Mouse (Mus musculus) hindbrain, embryonic 12.5 days (tissue): ENCODE results near the gene Fnbp1l. TPM values are rescaled to one million over a fixed set of nuclear protein-coding genes. Genes with fewer than 3 reads are reported as not detected.

Source experiments
- ATAC-seq: fragments of 200-750 bp; cut with Nextera tagmentation; 2 replicates; pipeline ENCODE4 v1.8.0; 2017; ENCODE audit warnings: moderate TSS enrichment; ENCODE audit not compliant: low FRiP score
- H3K27ac ChIP-seq: fragments of 300-500 bp; sonication (generic); 2 replicates; pipeline ENCODE4 v1.5.1; 2016; ENCODE audit warnings: mild to moderate bottlenecking
- H3K27me3 ChIP-seq: fragments of 300-500 bp; sonication (generic); 2 replicates; pipeline ENCODE4 v1.6.1; 2016; ENCODE audit warnings: mild to moderate bottlenecking
- H3K36me3 ChIP-seq: fragments of 300-500 bp; sonication (generic); 2 replicates; pipeline ENCODE4 v1.6.1; 2016; ENCODE audit warnings: mild to moderate bottlenecking
- H3K4me1 ChIP-seq: fragments of 300-500 bp; sonication (generic); 2 replicates; pipeline ENCODE4 v1.6.1; 2016
- H3K4me2 ChIP-seq: fragments of 300-500 bp; sonication (generic); replicated peaks from 2 replicates; pipeline ENCODE4 v1.6.1; 2016; ENCODE audit warnings: mild to moderate bottlenecking
- H3K4me3 ChIP-seq: fragments of 300-500 bp; sonication (generic); 2 replicates; pipeline ENCODE4 v1.5.1; 2016; ENCODE audit warnings: mild to moderate bottlenecking
- H3K9ac ChIP-seq: fragments of 300-500 bp; sonication (generic); 2 replicates; pipeline ENCODE4 v1.6.1; 2016; ENCODE audit warnings: mild to moderate bottlenecking, moderate library complexity
- H3K9me3 ChIP-seq: fragments of 300-500 bp; sonication (generic); replicated peaks from 2 replicates; pipeline ENCODE4 v1.6.1; 2016; ENCODE audit warnings: mild to moderate bottlenecking
- WGBS: fragments of 180-500 bp; shearing (Covaris S2); methylation state at CpG from one replicate; pipeline ENCODE4 v1.1.7; 2016; 5-methylcytosine and 5-hydroxymethylcytosine counted together
- microRNA-seq: library from miRNA; unstranded; fragments of <30 nt; microRNA quantifications from one replicate; pipeline ENCODE4, GENCODE M21; 2017
- polyA plus RNA-seq: library from polyadenylated mRNA; unstranded; fragments of >200 nt; fragmentation: Nextera tagmentation; extraction: Ambion mirVana; gene quantifications from 2 replicates; pipeline ENCODE4 v1.2.1, GENCODE M21; 2016

Gene Fnbp1l
- polyA plus RNA-seq, 1 experiment from 2014 or later, result 139 TPM

DNA sequence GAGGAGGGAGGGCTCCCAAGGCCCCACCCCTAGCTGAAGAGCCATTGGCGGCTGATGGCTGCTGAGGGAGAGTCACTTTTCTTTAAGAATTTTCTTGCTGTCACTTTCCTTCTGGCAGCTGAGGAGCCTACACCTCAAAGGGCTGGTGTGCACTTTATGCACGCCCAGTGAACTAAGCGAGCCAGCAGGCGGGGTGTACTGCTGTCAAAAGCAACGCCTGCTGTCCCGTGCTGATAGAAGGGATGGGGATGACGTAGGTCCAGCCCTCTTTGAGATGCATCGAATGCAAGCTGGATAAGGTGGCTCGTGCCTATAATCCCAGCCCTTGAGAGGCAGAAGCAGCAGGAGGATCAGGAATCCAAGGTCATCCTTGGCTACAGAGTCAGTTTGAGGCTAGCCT lies 118.6 kb downstream of the Fnbp1l start:
- Histone ChIP-seq H3K4me2 (no peak overlapping the region), H3K4me3 (no peak overlapping the region), H3K9ac (no peak overlapping the region), H3K36me3 (no peaks in the 10 kb centered on the region), H3K27ac (no peak overlapping the region), H3K4me1 (peaks cover 5% of the 10 kb centered on the region), H3K9me3 (no peaks in the 10 kb centered on the region), H3K27me3 (no peaks in the 10 kb centered on the region)
- ATAC-seq, result no peak
- 87% methylated on average over 9 of the region's 9 CpGs for WGBS

DNA sequence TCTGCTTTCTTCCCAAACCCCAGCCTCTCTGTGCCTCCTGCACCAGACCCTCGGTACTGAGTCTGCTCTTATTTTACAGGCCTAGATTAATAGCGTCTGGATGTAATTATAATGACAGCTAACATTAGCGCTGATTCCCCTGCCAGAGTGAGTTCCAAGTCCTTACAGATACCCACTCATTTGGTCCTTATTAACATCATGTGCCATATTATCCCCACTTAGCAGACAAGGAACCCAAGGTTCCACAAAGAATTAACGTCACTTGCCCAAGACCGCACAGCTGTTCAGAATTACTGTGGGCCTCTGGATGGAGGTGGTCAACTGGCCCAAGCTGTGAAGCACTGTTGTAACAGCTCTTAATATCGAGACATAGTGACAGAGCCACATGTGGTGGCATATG lies 119.9 kb downstream of the Fnbp1l start:
- H3K27ac ChIP-seq, result no peak overlapping the region
- H3K4me1 ChIP-seq, result peaks cover 5% of the 10 kb centered on the region
- no peak overlapping the region for H3K4me3 ChIP-seq
- 70% methylated on average over 6 of the region's 6 CpGs for WGBS
- ATAC-seq, result no peak
- no peak overlapping the region for H3K9ac ChIP-seq
- H3K9me3 ChIP-seq, result no peaks in the 10 kb centered on the region
- no peaks in the 10 kb centered on the region for H3K27me3 ChIP-seq
- H3K36me3 ChIP-seq, result no peaks in the 10 kb centered on the region
- H3K4me2 ChIP-seq, result no peak overlapping the region

DNA sequence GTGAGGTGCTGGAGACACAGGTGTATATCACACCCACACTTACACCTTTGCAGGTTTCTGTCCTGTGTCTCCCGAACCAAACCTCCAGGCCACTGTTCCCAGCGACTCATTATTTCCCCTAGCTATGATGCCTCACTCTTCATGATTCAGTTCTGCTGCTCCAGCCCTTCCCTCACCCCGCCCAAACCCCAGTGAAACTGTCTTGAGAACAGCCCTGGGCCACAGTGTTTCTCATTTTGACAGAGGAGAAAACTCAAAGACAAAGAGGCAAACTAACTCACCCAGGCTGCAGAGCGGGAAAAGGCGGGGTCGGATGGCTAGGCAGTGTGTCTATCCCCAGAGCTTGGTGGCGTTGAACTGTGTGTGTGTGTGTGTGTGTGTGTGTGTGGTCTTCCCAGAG lies 121.0 kb downstream of the Fnbp1l start:
- no peak overlapping the region for H3K27ac ChIP-seq
- no peak overlapping the region for H3K4me3 ChIP-seq

DNA sequence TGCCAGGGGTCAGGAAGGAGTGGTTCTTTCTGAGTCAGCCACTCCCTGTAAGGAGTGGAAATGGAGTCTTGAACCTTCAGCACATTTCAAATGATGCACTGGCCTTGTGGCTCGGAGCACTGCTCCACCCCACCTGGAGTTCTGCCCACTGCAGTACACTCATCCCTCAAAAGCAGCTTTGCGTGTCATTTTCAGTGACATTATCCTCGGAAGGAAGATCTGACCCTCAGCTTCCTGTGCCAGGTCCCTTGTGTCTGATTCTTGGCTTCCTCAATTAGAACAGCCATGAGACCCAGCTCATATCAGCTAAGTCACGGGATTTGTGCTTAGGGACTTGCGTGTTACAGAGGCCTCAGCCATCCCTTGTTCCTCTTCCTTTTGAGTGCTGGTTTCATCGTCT lies 121.6 kb downstream of the Fnbp1l start:
- Histone ChIP-seq H3K4me3 (no peak overlapping the region), H3K36me3 (no peaks in the 10 kb centered on the region), H3K4me1 (peaks cover 10% of the 10 kb centered on the region), H3K27ac (no peak overlapping the region), H3K4me2 (no peak overlapping the region), H3K9ac (no peak overlapping the region), H3K9me3 (no peaks in the 10 kb centered on the region), H3K27me3 (no peaks in the 10 kb centered on the region)
- ATAC-seq, result no peak
- WGBS, result 84% methylated on average over 6 of the region's 6 CpGs

More for the DNA sequence above, 121.0 kb downstream of the Fnbp1l start:
- Histone ChIP-seq H3K36me3 (no peaks in the 10 kb centered on the region), H3K4me1 (peaks cover 8% of the 10 kb centered on the region), H3K9me3 (no peaks in the 10 kb centered on the region), H3K27me3 (no peaks in the 10 kb centered on the region), H3K9ac (no peak overlapping the region), H3K4me2 (no peak overlapping the region)
- ATAC-seq, result no peak
- 88% methylated on average over 7 of the region's 7 CpGs for WGBS

DNA sequence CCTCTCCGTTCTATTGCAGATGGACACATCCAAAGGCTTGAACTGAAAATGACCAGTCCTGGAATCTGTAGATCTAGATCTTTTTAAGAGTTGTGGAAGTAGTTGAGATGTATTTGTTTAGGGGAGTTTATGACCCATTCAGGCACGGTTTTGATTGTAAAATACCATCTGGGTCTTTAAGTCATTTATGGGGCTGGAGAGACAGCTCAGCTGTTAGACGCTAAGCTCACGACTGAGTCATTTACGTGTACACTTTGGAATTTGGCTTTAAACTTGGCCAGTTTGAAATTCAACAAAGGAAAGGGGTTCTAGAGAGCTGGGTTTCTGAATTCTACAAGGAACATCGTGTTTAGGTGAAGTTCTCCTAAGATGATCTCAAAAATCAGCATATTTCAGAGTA lies 124.8 kb downstream of the Fnbp1l start:
- H3K4me1 ChIP-seq, result 0 out of 2 replicates have a peak, but pooled peaks cover 7% of the 10 kb centered on the region
- H3K4me3 ChIP-seq, result no peak overlapping the region
- no peak for ATAC-seq
- no peak overlapping the region for H3K9ac ChIP-seq
- no peaks in the 10 kb centered on the region for H3K27me3 ChIP-seq
- H3K36me3 ChIP-seq, result no peaks in the 10 kb centered on the region
- no peak overlapping the region for H3K4me2 ChIP-seq
- H3K9me3 ChIP-seq, result no peaks in the 10 kb centered on the region
- no peak overlapping the region for H3K27ac ChIP-seq
- WGBS, result 92% methylated on average over 6 of the region's 6 CpGs

DNA sequence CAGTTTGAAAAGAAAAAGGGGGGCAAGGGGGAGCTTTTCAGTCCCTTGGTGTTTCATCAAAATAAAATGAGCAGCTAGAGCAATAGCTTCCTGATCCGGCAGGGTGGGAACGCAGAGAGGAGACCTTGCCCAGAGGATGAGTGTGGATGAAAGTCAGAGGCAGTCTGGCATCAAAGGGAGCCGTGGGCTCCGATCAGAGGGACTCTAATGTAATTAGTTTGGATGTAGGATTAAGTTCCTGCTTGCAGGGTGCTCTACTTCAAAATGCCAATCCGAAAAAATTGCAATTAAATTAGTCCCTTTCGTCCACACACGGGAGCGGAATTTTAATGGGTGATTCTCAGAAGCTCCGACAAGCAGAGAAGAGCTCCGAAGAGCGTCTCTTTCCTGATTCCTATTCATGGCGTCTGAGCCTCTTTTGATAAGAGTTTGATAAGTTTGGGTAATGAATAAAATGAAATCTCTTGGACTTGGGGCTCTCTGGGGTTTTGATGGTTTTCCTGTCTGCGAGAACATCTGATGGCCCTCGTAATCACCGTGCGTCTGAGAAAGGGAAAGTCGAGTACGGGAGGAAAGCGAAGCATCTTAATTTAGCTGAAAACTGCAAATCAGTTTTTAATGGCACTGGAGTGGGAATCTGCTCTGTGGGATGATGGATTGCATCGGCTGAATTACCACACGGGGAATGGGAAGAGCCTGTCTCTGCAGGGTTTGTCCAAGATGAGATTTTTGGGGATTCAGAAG lies 126.5 kb downstream of the Fnbp1l start:
- ATAC-seq, result no peak
- Histone ChIP-seq H3K27ac (no peak overlapping the region), H3K27me3 (no peaks in the 10 kb centered on the region)

DNA sequence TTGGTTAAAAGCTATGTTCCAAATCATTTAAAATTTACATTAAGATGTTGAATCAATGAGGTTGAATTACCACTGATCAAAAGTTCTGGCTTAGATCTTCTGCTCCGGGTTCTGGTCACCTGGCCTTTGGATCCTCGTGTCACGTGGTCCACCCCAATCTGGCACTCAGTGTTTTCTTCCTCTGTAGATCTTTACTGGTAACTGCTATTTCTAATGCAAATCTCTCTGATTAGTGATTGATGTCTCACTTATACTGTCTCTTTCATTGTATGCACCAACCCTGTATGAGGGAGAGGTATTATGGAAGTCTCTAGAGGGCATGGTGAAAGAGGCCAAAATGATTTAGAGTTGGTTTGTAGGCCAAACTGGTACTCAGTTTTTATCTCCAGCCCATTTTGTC lies 127.5 kb downstream of the Fnbp1l start:
- Histone ChIP-seq H3K4me3 (no peak overlapping the region), H3K9me3 (no peaks in the 10 kb centered on the region), H3K27me3 (no peaks in the 10 kb centered on the region), H3K9ac (no peak overlapping the region), H3K4me2 (no peak overlapping the region), H3K4me1 (peaks cover 17% of the 10 kb centered on the region), H3K27ac (no peak overlapping the region), H3K36me3 (no peaks in the 10 kb centered on the region)
- no peak for ATAC-seq
- WGBS, result 86% methylated on average over 3 of the region's 3 CpGs

More for the DNA sequence above, 126.5 kb downstream of the Fnbp1l start:
- Histone ChIP-seq H3K9me3 (no peaks in the 10 kb centered on the region), H3K4me3 (no peak overlapping the region), H3K36me3 (no peaks in the 10 kb centered on the region), H3K4me2 (no peak overlapping the region), H3K9ac (no peak overlapping the region), H3K4me1 (peaks cover 13% of the 10 kb centered on the region)
- WGBS, result 77% methylated on average over 21 of the region's 21 CpGs

DNA sequence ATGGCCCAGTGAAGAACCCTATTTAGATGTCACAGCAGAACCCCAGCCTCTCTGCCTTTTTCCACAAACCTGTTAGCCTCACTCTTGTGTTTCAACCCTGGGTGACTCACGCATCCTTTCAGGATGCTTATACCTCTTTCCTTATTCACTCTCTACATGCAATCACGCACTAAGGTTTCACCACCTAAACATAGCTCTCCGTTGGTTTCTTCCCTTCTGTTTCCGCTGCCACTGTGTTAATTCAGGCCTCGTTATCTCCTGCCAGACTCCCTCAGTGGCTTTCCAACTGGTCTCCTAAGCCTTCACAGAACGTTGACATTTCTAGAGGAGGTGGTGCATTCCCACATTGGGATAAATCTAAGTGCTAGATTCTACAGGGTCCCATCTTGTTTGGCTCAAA lies 128.9 kb downstream of the Fnbp1l start:
- no peak overlapping the region for H3K4me3 ChIP-seq
- 84% methylated on average over 6 of the region's 6 CpGs for WGBS
- H3K27me3 ChIP-seq, result no peaks in the 10 kb centered on the region
- H3K27ac ChIP-seq, result no peak overlapping the region
- no peaks in the 10 kb centered on the region for H3K36me3 ChIP-seq
- H3K4me1 ChIP-seq, result peaks cover 17% of the 10 kb centered on the region
- no peak overlapping the region for H3K9ac ChIP-seq
- H3K9me3 ChIP-seq, result no peaks in the 10 kb centered on the region
- H3K4me2 ChIP-seq, result no peak overlapping the region
- ATAC-seq, result no peak

Small RNA genes within 50 kb of the gene (microRNA-seq; reads per million reads assigned to microRNA genes)
- gene Mir7657, result not detected

Other genes starting within 250 kb of the Fnbp1l start
- gene Pde5a, start 109.2 kb upstream of the Fnbp1l start, polyA plus RNA-seq, result 3.7 and 4.2 TPM in 2 replicates